Mouse (Mus musculus) cortical plate, adult 2 months (tissue): ENCODE results near the gene Polk. TPM values are rescaled to one million over a fixed set of nuclear protein-coding genes. Genes with fewer than 3 reads are reported as not detected.

Experiments
- H3K27ac ChIP-seq: fragments of 200-500 bp; 2 replicates; pipeline ENCODE4 v1.5.1; 2012; ENCODE audit warnings: low read length, control low read depth, inconsistent platforms; ENCODE audit not compliant: insufficient read depth
- H3K4me1 ChIP-seq: fragments of 200-500 bp; 2 replicates; pipeline ENCODE4 v1.6.1; 2011; ENCODE audit warnings: low read length; ENCODE audit not compliant: control insufficient read depth, insufficient read depth
- H3K4me3 ChIP-seq: fragments of 200-500 bp; 2 replicates; pipeline ENCODE4 v1.5.1; 2011; ENCODE audit warnings: mild to moderate bottlenecking, low read length, control low read depth; ENCODE audit not compliant: insufficient read depth
- CTCF ChIP-seq: fragments of 200-500 bp; IDR thresholded peaks from 2 replicates; pipeline ENCODE4 v1.5.1; 2011; ENCODE audit warnings: mild to moderate bottlenecking, control low read depth, low read length; ENCODE audit not compliant: insufficient read depth; ENCODE audit errors: extremely low read depth
- POLR2A ChIP-seq: fragments of 200-500 bp; IDR thresholded peaks from 2 replicates; pipeline ENCODE4 v1.6.1; 2011; ENCODE audit warnings: mild to moderate bottlenecking, low read length, control low read depth; ENCODE audit not compliant: insufficient read depth; ENCODE audit errors: extremely low read depth
- polyA plus RNA-seq: library from polyadenylated mRNA; depleted of rRNA; stranded (reverse); fragments of >200 nt; gene quantifications from 2 replicates; pipeline ENCODE4 v1.2.3, GENCODE M21; 2012

Polk gene
- polyA plus RNA-seq, 1 experiment: 8.3 TPM

DNA sequence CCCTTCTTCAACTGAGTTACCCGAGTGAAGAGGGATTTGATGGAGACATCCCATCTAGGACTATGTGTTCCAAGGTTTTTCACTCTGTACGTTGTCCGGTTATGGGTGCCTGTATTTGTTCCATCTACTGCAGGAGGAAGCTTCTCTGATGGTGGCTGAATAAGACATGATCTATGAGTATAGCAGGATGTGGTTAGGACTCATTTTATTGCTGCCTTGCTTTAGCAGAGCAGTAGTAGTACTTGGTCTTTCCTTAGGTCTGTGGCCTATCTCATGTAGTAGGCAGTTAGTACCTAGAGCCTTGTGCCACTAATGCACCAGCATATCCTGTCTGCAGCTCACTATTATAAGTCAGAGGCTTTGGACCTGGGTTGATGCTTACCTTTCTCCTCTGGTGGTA, 12.7 kb upstream of the Polk start:
- Histone ChIP-seq H3K4me3 (no peak overlapping the region), H3K27ac (no peak overlapping the region), H3K4me1 (no peaks in the 10 kb centered on the region)
- TF ChIP-seq POLR2A (no peak), CTCF (no peak)

DNA sequence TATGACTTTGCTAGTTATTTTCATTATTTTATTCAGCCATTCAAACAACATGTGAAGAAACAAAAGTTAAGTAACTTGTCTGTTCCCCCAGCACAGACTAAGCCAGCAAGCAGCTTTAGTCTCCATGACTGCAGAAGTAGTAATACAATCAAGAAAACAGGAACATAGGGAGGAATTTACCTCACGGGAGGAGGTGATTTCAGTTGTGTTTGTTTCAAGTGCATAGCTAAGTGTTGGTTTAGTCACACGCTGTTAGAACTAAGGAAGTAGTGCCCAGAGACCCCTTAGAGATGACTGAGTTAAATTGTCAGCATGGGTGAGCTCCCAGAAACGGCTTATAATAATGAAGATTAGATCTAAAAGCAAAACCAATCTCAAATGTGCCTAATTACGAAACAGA, 5.6 kb upstream of the Polk start:
- TF ChIP-seq CTCF (no peak), POLR2A (no peak)
- Histone ChIP-seq H3K27ac (no peak overlapping the region), H3K4me3 (no peak overlapping the region), H3K4me1 (no peaks in the 10 kb centered on the region)

DNA sequence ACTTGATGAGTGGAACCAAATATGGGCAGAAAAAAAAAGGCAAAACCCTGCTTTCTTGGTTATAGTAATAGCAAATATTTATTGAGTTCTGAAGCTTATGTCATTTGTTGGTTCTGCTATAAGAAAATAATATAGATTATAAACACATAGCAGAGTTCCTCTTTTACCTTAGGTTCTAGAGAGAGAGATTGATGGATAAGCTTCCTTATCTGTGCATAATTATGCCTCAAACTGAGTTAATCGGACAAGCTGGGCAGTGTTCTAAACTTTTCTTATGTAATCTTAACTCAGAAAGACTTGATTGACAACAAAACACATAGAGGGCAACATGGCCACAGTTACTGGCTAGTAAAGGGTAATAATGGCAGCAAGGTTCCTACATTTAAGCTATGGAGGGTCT, 4.9 kb upstream of the Polk start:
- no peaks in the 10 kb centered on the region for H3K4me1 ChIP-seq
- no peak overlapping the region for H3K27ac ChIP-seq
- TF ChIP-seq POLR2A (no peak), CTCF (no peak)
- H3K4me3 ChIP-seq: no peak overlapping the region

DNA sequence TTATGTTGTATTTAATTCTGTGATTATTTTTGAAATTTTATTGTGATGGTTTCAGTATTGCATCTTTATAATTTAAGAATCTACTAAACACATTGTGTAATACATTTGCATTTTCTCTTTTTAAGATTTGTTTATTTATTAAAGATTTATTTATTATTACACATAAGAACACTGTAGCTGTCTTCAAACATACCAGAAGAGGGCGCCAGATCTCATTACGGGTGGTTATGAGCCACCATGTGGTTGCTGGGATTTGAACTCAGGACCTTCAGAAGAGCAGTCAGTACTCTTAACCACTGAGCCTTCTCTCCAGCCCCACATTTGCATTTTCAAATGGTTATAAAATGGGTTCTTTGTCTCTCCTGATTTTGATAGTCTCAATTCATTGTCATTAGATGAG, 2.1 kb upstream of the Polk start:
- Histone ChIP-seq H3K4me3 (no peak overlapping the region; the same call in 1 of the 2 replicates), H3K27ac (no peak overlapping the region), H3K4me1 (no peaks in the 10 kb centered on the region)
- TF ChIP-seq POLR2A (no peak), CTCF (no peak)

DNA sequence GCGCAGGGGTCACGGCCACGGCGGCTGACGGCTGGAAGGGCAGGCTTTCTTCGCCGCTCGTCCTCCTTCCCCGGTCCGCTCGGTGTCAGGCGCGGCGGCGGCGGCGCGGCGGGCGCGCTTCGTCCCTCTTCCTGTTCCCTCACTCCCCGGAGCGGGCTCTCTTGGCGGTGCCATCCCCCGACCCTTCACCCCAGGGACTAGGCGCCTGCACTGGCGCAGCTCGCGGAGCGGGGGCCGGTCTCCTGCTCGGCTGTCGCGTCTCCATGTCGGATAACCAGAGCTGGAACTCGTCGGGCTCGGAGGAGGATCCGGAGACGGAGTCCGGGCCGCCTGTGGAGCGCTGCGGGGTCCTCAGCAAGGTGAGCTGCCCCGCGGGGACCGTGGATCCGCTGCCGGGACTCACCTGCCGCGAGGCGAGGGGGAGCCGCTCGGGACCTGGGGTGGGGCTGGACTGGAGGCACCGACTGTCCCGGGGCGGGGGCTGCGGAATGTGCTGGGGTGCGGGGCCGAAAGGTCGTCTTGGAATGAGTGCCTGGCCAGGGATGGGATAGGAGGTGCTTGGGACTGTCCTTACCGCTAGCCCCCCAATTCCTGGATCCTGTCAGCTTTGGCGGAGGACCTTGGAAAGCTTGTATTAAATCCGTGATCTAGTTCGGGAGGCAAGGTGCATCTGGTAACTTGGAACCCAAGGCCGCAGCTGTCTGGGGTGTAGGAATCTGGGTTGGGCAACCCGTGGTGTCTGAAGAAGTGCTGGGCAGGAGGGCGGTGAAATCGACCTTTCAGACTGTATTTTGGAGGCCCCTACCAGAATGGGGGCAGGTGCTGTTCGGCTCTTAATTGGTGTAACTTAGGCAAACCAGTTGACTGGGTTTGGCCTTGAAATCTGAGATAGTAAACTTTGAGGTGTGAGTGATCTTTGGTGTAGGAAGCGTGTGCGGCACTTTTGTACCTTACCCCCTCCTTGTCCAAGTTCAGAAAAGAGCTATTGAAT, 817 bp upstream of the Polk start:
- Histone ChIP-seq H3K27ac (peak overlapping the region; percentile 94), H3K4me1 (no peaks in the 10 kb centered on the region), H3K4me3 (peak overlapping the region; percentile 54)
- TF ChIP-seq POLR2A: no peak
- no peak for TF ChIP-seq CTCF

DNA sequence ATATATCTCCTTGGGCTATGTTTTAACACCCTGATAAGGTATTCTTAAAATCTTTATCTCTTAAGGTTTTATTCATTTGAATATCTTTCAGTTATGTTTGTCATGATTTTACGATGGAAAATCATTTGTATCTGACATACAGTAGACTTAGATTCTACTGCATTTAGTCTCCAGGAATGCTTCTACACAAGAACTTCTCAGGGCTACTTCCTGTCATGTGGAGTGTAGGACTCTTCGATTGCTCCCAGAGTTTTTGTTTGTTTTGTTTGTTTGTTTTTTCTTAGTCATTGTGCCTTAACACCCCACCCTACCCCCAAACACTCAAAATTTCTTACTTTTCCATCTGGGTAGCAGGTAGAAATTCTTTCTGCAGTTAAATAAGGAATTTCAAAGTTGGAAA, 998 bp downstream of the Polk start:
- no peak for TF ChIP-seq CTCF
- TF ChIP-seq POLR2A: no peak
- Histone ChIP-seq H3K27ac (no peak overlapping the region), H3K4me1 (no peaks in the 10 kb centered on the region), H3K4me3 (no peak overlapping the region)

DNA sequence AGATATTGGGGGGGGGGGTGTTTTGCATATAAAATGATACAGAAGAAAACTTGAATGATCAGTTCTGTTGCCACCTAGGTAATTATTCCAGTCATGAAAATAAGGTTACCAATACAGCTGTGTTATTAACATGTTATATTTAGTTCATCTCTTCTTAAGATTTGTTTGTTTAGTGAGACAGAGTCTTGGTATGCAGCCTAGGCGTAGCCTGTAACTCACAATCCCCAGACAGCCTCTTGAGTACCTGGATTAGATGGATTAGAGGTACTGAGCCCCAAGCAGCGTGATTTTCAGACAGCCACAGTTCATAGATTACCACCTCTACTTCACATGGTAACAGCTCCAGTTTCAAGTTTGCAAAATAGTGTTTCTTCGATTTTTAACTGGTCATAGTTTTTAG, 4.3 kb downstream of the Polk start:
- Histone ChIP-seq H3K4me3 (no peak overlapping the region), H3K27ac (no peak overlapping the region), H3K4me1 (no peaks in the 10 kb centered on the region)
- TF ChIP-seq POLR2A (no peak), CTCF (no peak)

DNA sequence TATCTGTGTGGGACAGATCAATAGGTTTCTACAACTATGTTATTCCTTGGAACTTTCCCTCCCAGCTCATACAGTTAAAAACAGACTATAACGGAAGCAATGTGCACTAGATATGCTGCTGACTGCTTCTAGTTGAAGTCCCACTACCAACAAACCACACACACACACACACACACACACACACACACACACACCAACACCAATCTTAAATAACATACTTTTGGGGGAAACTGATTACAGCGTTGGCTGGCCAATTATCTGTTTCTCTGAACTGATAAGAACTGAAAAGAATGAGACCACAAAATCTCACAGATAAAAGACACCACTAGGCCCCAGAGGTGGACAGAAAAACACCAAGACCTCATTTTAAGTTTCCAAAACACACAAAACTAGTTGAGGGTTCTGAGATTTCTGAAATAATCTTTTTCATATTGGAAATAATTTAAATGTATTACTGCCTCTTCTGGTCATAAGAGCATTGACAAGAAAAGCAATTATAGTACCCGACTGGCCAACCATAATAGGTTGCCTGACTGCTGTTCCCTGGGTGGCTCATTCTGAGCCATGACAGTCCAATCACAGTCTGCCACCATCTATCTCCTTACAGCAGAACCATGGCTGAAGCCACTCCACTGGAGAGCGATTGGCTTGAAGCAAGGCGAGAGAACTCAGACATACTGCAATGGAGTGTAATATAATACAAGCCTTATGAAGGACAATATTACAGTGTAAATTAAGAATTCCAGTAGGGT, 5.4 kb downstream of the Polk start:
- Histone ChIP-seq H3K4me1 (no peaks in the 10 kb centered on the region; the same call in 1 of the 2 replicates), H3K4me3 (no peak overlapping the region), H3K27ac (no peak overlapping the region)
- TF ChIP-seq CTCF (no peak), POLR2A (no peak)

DNA sequence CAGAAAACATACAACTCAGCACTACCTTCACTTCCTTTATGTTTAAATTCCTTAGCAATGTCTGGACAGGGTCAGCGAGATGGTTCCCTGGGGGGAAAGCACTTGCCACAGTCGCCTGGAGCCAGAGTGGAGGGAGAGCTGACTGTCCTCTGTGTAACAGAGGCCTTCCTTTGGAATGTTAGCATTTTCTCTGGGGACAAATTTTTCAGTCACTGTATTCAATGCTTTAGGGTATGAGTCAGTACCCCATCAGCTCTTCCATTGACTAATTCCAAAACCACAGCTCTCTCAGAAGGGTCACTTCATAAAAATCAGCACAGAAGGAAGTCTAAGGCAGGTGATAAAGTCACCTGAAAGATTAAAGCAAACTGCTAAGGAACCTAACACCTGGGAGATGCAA, 8.6 kb downstream of the Polk start:
- TF ChIP-seq CTCF (no peak), POLR2A (no peak)

More for the DNA sequence above, 8.6 kb downstream of the Polk start:
- no peak overlapping the region for H3K27ac ChIP-seq
- H3K4me1 ChIP-seq: no peaks in the 10 kb centered on the region; the same call in 1 of the 2 replicates
- no peak overlapping the region for H3K4me3 ChIP-seq
